In the genomic region with DNA sequence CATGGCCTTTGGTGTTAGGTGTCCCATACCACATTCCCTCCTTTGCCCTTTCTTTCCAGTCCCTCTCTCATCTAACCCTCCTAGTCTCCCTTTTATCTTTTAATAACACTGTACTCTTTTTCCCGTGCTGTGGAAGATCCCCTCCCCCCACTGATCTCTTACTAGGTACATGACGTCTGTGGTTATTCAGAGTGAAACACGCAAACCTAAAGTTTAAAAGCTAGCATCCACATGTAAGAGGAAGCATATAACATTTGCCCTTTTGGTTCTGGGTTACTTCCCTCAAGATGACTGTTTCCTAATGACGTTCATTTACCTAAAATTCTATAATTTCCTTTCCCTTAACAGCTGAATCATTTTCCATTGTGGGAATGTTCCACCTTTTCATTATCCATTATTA, we compare ENCODE assay signal across 16 mouse cellular contexts.
"Had no signal": no experiment of that assay in that cellular context is flagged by ENCODE, and none has a peak within 500 bp of the region (broad histone marks: within the 10 kb centered on the region; RNA-seq: fewer than 3 reads in every experiment).

No protein-coding gene starts in this region.

- H3K4me1 ChIP-seq: limb, embryonic 10.5 days; limb, embryonic 13.5 days; neural tube, embryonic 12.5 days; neural tube, embryonic 15.5 days; stomach, embryonic 15.5 days had no signal

- H3K36me3 ChIP-seq: limb, embryonic 10.5 days; neural tube, embryonic 12.5 days; stomach, embryonic 15.5 days had no signal

- ATAC-seq: liver, postnatal 0 days; lung, postnatal 0 days had no signal

- H3K4me3 ChIP-seq: limb, embryonic 10.5 days; limb, embryonic 13.5 days; neural tube, embryonic 12.5 days; neural tube, embryonic 15.5 days; stomach, embryonic 15.5 days had no signal

- H3K9ac ChIP-seq: limb, embryonic 13.5 days; liver, embryonic 14.5 days; liver, postnatal 0 days; lung, embryonic 14.5 days; neural tube, embryonic 12.5 days; neural tube, embryonic 15.5 days; stomach, embryonic 15.5 days had no signal

- H3K27me3 ChIP-seq: limb, embryonic 13.5 days; neural tube, embryonic 12.5 days; neural tube, embryonic 15.5 days; stomach, embryonic 15.5 days had no signal

- H3K4me2 ChIP-seq: limb, embryonic 13.5 days; lung, embryonic 14.5 days; neural tube, embryonic 12.5 days; neural tube, embryonic 15.5 days; stomach, embryonic 15.5 days had no signal

- DNase-seq: kidney, adult 18-20 months; kidney, postnatal 4 days; liver; liver, postnatal 0 days; lung, embryonic 14.5 days; midbrain, embryonic 14.5 days; right cerebral cortex, postnatal 25 days; thymus, postnatal 25 days had no signal

- H3K27ac ChIP-seq: limb, embryonic 10.5 days; limb, embryonic 13.5 days; liver, embryonic 14.5 days; macrophage; neural tube, embryonic 12.5 days; neural tube, embryonic 15.5 days; stomach, embryonic 15.5 days had no signal

- H3K9me3 ChIP-seq: limb, embryonic 10.5 days; limb, embryonic 13.5 days; neural tube, embryonic 12.5 days; neural tube, embryonic 15.5 days; stomach, embryonic 15.5 days had no signal
